Mouse (Mus musculus): Measurements from ENCODE around the gene Ankrd34c. TPM values are rescaled to one million over a fixed set of nuclear protein-coding genes. Genes with fewer than 3 reads are reported as not detected.

Ankrd34c gene
- polyA plus RNA-seq, 1 experiment, result not detected

DNA sequence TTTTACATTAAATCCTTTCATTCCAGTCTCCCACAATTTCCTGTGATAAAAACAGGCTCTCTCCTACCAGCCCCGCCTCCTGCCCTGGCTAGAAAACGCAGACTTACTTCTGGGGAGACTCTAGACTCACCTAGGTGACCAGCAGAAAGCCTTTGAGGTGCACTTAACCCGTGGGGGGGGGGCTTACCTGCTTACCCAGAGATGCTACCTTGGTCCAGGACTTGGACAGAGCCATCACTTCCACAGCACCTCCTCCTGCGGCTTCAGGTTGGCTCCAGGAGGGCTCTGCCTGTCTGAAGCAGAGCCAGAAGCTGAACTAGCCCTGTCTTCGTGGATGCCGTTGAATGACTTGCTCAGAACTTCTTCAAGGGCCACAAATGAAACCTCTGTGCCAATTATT lies 387 bp downstream of the Ankrd34c start:
- no peak overlapping the region for H3ac ChIP-seq (ENCODE audit: control insufficient read depth, insufficient read length)
- TF ChIP-seq SRF (IDR thresholded peaks at IDR 0.05; ENCODE audit: control insufficient read depth, insufficient read length, low read depth) (no peak), TCF12 (IDR thresholded peaks at IDR 0.05; ENCODE audit: insufficient read depth, poor library complexity, severe bottlenecking) (no peak), MYOD1 (IDR thresholded peaks at IDR 0.05; ENCODE audit: control insufficient read depth in 1 of 3, insufficient read length in 2 of 3, low read depth in 2 of 3) (no peak), POLR2A (IDR thresholded peaks at IDR 0.05; ENCODE audit: insufficient read length, low read depth) (no peak), MAX (IDR thresholded peaks at IDR 0.05; ENCODE audit: low read depth) (no peak), REST (IDR thresholded peaks at IDR 0.05; ENCODE audit: insufficient read depth, insufficient read length) (no peak), USF1 (IDR thresholded peaks at IDR 0.05; ENCODE audit: low read depth) (no peak), E2F4 (IDR thresholded peaks at IDR 0.05; ENCODE audit: insufficient read depth) (no peak), CEBPB (IDR thresholded peaks at IDR 0.05; ENCODE audit: insufficient read depth, poor library complexity, severe bottlenecking) (no peak), MYOG (IDR thresholded peaks at IDR 0.05; ENCODE audit: control insufficient read depth in 1 of 3, insufficient read depth in 1 of 3, insufficient read length in 2 of 3, low read depth in 2 of 3) (no peak), POLR2AphosphoS2 (IDR thresholded peaks at IDR 0.05; ENCODE audit: insufficient read length, low read depth) (no peak), TCF3 (IDR thresholded peaks at IDR 0.05; ENCODE audit: insufficient read length, low read depth) (no peak)
- H3K4me3 ChIP-seq, result no peak overlapping the region
- H3K79me2 ChIP-seq (ENCODE audit: control insufficient read depth, insufficient read depth), result no peaks in the 10 kb centered on the region
- H3K4me2 ChIP-seq (ENCODE audit: low read depth), result no peak overlapping the region
- H3K27me3 ChIP-seq (ENCODE audit: control insufficient read depth, insufficient read depth, insufficient read length), result no peaks in the 10 kb centered on the region
- no peaks in the 10 kb centered on the region for H3K36me3 ChIP-seq (ENCODE audit: control insufficient read depth, insufficient read depth)

DNA sequence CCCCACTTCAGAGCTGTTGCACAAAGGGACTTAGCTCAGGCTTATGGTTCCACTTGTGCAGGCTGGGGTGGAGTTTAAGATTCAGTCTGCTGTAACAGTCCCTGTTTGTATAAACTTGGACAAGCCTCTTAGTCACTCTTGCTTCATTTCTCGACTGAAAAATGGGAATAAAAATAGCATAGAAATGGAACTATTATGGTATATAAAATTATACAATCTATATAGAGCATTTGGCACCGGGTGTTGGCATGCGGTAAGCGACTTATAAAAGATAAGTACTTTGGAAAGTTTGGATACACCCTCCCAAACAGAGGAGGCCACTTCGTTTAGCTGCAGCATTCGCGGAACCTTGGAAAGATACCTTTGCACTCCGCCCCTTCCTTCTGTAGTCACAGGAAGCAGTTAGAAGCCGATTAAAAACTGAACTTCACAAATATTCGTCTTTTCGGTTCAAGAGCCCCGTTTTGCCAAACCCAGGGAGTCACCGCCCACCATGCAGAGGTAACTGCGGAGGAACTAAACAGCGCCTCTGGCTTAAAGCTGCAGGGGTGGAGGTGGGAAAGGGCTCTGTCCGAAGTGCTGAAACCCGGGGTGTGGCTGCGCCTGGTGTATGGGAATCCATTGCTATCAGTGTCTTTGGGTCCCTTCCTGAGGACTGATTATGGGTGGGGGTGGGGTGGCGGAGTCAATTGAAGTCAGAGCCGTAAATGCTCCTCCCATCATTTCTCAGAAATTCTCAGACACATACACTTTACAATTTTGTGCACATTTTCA lies 1.2 kb downstream of the Ankrd34c start:
- Histone ChIP-seq H3ac (ENCODE audit: control insufficient read depth, insufficient read length) (no peak overlapping the region), H3K36me3 (ENCODE audit: control insufficient read depth, insufficient read depth) (no peaks in the 10 kb centered on the region), H3K4me3 (no peak overlapping the region), H3K27me3 (ENCODE audit: control insufficient read depth, insufficient read depth, insufficient read length) (no peaks in the 10 kb centered on the region), H3K4me2 (ENCODE audit: low read depth) (no peak overlapping the region), H3K79me2 (ENCODE audit: control insufficient read depth, insufficient read depth) (no peaks in the 10 kb centered on the region)
- TF ChIP-seq TCF3 (IDR thresholded peaks at IDR 0.05; ENCODE audit: insufficient read length, low read depth) (no peak), SRF (IDR thresholded peaks at IDR 0.05; ENCODE audit: control insufficient read depth, insufficient read length, low read depth) (no peak), REST (IDR thresholded peaks at IDR 0.05; ENCODE audit: insufficient read depth, insufficient read length) (peak; percentile 72), E2F4 (IDR thresholded peaks at IDR 0.05; ENCODE audit: insufficient read depth) (no peak)

DNA sequence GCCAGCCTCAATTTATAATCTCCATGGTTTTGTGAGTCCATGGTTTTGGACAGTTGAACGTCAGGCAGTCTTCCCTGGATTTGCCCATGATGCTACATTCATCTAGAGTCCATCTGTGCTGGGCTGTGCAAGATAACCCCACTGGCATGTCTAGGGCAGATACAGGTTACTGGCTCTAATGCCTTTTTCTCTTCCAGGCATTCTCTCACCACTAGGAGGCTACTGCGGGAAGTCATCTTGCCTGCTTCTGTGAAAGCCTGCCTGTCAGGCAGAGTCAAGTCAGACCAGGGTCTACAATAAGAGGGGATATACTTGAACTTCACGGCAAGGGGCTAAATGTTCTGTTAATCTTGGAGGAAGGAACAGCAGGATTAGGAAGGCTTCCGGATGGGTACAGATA lies 31.4 kb downstream of the Ankrd34c start:
- no peaks in the 10 kb centered on the region for H3K27me3 ChIP-seq (ENCODE audit: control insufficient read depth, insufficient read depth, insufficient read length)
- no peak overlapping the region for H3K4me2 ChIP-seq (ENCODE audit: low read depth)
- H3ac ChIP-seq (ENCODE audit: control insufficient read depth, insufficient read length), result no peak overlapping the region
- H3K4me3 ChIP-seq, result no peak overlapping the region
- no peaks in the 10 kb centered on the region for H3K36me3 ChIP-seq (ENCODE audit: control insufficient read depth, insufficient read depth)
- no peaks in the 10 kb centered on the region for H3K79me2 ChIP-seq (ENCODE audit: control insufficient read depth, insufficient read depth)
- TF ChIP-seq E2F4 (IDR thresholded peaks at IDR 0.05; ENCODE audit: insufficient read depth) (no peak), TCF3 (IDR thresholded peaks at IDR 0.05; ENCODE audit: insufficient read length, low read depth) (no peak), USF1 (IDR thresholded peaks at IDR 0.05; ENCODE audit: low read depth) (no peak), SRF (IDR thresholded peaks at IDR 0.05; ENCODE audit: control insufficient read depth, insufficient read length, low read depth) (no peak), MYOD1 (IDR thresholded peaks at IDR 0.05; ENCODE audit: control insufficient read depth in 1 of 3, insufficient read length in 2 of 3, low read depth in 2 of 3) (no peak), TCF12 (IDR thresholded peaks at IDR 0.05; ENCODE audit: insufficient read depth, poor library complexity, severe bottlenecking) (no peak), REST (IDR thresholded peaks at IDR 0.05; ENCODE audit: insufficient read depth, insufficient read length) (no peak), MAX (IDR thresholded peaks at IDR 0.05; ENCODE audit: low read depth) (no peak), POLR2A (IDR thresholded peaks at IDR 0.05; ENCODE audit: insufficient read length, low read depth) (no peak), MYOG (IDR thresholded peaks at IDR 0.05; ENCODE audit: control insufficient read depth in 1 of 3, insufficient read depth in 1 of 3, insufficient read length in 2 of 3, low read depth in 2 of 3) (no peak), POLR2AphosphoS2 (IDR thresholded peaks at IDR 0.05; ENCODE audit: insufficient read length, low read depth) (no peak), CEBPB (IDR thresholded peaks at IDR 0.05; ENCODE audit: insufficient read depth, poor library complexity, severe bottlenecking) (no peak)

DNA sequence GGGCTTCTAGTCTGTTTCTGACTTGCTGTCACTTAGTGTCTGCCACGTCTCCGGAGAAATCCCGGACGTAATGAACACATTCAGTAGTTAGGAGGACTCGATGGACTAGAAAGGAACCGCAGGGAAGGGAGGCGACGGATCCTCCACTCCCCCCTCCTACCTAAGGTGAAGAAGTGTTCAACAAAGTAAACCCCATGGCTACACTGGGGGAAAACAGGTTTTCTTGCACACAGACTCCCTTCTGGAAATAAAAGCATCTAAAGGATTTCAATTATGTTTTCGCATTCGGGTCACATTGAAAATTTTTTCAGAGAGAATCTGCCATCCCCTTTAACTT lies 33.1 kb downstream of the Ankrd34c start:
- no peaks in the 10 kb centered on the region for H3K79me2 ChIP-seq (ENCODE audit: control insufficient read depth, insufficient read depth)
- no peaks in the 10 kb centered on the region for H3K36me3 ChIP-seq (ENCODE audit: control insufficient read depth, insufficient read depth)
- H3K4me2 ChIP-seq (ENCODE audit: low read depth), result peak overlapping the region; percentile 91
- peak overlapping the region; percentile 71 for H3K4me3 ChIP-seq
- no peak for TF ChIP-seq TCF12 (IDR thresholded peaks at IDR 0.05; ENCODE audit: insufficient read depth, poor library complexity, severe bottlenecking)
- TF ChIP-seq CEBPB (IDR thresholded peaks at IDR 0.05; ENCODE audit: insufficient read depth, poor library complexity, severe bottlenecking), result no peak
- TF ChIP-seq MYOG (IDR thresholded peaks at IDR 0.05; ENCODE audit: control insufficient read depth in 1 of 3, insufficient read depth in 1 of 3, insufficient read length in 2 of 3, low read depth in 2 of 3), result no peak
- TF ChIP-seq MYOD1 (IDR thresholded peaks at IDR 0.05; ENCODE audit: control insufficient read depth in 1 of 3, insufficient read length in 2 of 3, low read depth in 2 of 3), result no peak
- no peak for TF ChIP-seq TCF3 (IDR thresholded peaks at IDR 0.05; ENCODE audit: insufficient read length, low read depth)
- TF ChIP-seq POLR2AphosphoS2 (IDR thresholded peaks at IDR 0.05; ENCODE audit: insufficient read length, low read depth), result no peak
- TF ChIP-seq SRF (IDR thresholded peaks at IDR 0.05; ENCODE audit: control insufficient read depth, insufficient read length, low read depth), result no peak
- no peak for TF ChIP-seq REST (IDR thresholded peaks at IDR 0.05; ENCODE audit: insufficient read depth, insufficient read length)
- no peak for TF ChIP-seq POLR2A (IDR thresholded peaks at IDR 0.05; ENCODE audit: insufficient read length, low read depth)
- TF ChIP-seq MAX (IDR thresholded peaks at IDR 0.05; ENCODE audit: low read depth), result no peak
- no peak for TF ChIP-seq USF1 (IDR thresholded peaks at IDR 0.05; ENCODE audit: low read depth)
- TF ChIP-seq E2F4 (IDR thresholded peaks at IDR 0.05; ENCODE audit: insufficient read depth), result no peak
- peak overlapping the region; percentile 17 for H3ac ChIP-seq (ENCODE audit: control insufficient read depth, insufficient read length)
- H3K27me3 ChIP-seq (ENCODE audit: control insufficient read depth, insufficient read depth, insufficient read length), result no peaks in the 10 kb centered on the region

Data from myocyte (in vitro differentiated cells).